Mouse (Mus musculus): ENCODE measurements around the gene Hivep3. TPM values are rescaled to one million over a fixed set of nuclear protein-coding genes. Genes with fewer than 3 reads are reported as not detected.

Gene Hivep3
- polyA plus RNA-seq, 1 experiment = 5.8 TPM

DNA sequence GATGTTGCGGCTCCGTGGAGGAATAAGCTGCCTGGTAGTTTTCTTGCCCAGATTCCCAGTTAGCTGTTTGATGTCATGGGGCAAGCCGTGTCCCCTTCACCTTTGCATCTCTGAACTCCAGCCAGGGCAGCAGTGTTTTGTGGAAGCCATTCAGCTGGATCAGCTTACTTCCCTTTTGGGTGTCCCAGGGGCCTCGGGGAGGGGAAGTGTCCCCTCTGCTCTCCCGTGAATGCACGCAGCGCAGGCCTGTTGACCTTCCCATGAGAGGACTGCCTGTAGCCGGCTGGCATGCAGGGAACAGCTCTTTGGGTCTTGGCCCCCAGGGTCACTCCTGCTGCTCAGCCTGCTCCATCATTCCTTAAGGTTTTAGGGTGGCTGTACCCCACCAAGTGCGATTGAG is 320.6 kb downstream of the Hivep3 start:
- DNase-seq = peak; percentile 7
- Histone ChIP-seq H3K36me3 (ENCODE audit: control insufficient read depth, insufficient read depth, low read length) (no peaks in the 10 kb centered on the region), H3K4me1 (ENCODE audit: control insufficient read depth, insufficient read depth, low read length) (no peaks in the 10 kb centered on the region), H3K4me3 (ENCODE audit: insufficient read depth, low read depth, low read length) (no peak overlapping the region), H3K27ac (ENCODE audit: insufficient read depth, low read depth, low read length) (no peak overlapping the region), H3K27me3 (replicated peaks; ENCODE audit: control insufficient read depth, insufficient read depth, low read length) (no peaks in the 10 kb centered on the region)
- no peak for TF ChIP-seq CTCF (conservative IDR thresholded peaks at IDR 0.05; ENCODE audit: insufficient read depth, insufficient read length, low read depth, low read length)
- no peak for TF ChIP-seq POLR2A (IDR thresholded peaks at IDR 0.05; ENCODE audit: low read depth, low read length)
- 50% methylated on average over 9 of the region's 9 CpGs for WGBS

DNA sequence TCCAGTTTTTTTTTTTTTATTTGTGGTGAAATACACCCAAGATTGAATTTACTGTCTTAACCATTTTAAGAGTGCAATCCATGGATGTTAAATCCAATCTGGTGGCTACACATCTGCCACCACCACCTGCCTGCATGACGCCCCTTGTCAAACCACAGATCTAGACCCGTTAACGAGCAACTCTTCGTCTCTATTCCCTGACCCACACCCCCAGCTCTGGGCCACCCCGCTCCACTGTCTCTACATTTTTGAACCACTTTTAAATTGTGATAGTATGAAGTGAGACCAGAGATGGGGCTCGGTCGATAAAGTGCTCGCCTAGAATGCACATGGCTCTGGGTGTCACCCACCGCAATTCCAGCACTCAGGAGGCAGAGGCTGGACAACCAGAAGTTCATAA is 322.9 kb downstream of the Hivep3 start:
- TF ChIP-seq CTCF (conservative IDR thresholded peaks at IDR 0.05; ENCODE audit: insufficient read depth, insufficient read length, low read depth, low read length) (no peak), POLR2A (IDR thresholded peaks at IDR 0.05; ENCODE audit: low read depth, low read length) (no peak)

GRCm38 (mm10) chr4:120057529-120057928 is 323.9 kb downstream of the Hivep3 start:
- no peaks in the 10 kb centered on the region for H3K36me3 ChIP-seq (ENCODE audit: control insufficient read depth, insufficient read depth, low read length)
- no peak overlapping the region for H3K4me3 ChIP-seq (ENCODE audit: insufficient read depth, low read depth, low read length)
- no peaks in the 10 kb centered on the region for H3K4me1 ChIP-seq (ENCODE audit: control insufficient read depth, insufficient read depth, low read length)
- WGBS = 59% methylated on average over 8 of the region's 8 CpGs
- H3K27me3 ChIP-seq (replicated peaks; ENCODE audit: control insufficient read depth, insufficient read depth, low read length) = no peaks in the 10 kb centered on the region
- H3K27ac ChIP-seq (ENCODE audit: insufficient read depth, low read depth, low read length) = no peak overlapping the region
- DNase-seq = no peak
- TF ChIP-seq CTCF (conservative IDR thresholded peaks at IDR 0.05; ENCODE audit: insufficient read depth, insufficient read length, low read depth, low read length) (no peak), POLR2A (IDR thresholded peaks at IDR 0.05; ENCODE audit: low read depth, low read length) (no peak)

More for the DNA sequence above, 322.9 kb downstream of the Hivep3 start:
- 95% methylated on average over 9 of the region's 9 CpGs for WGBS
- H3K4me1 ChIP-seq (ENCODE audit: control insufficient read depth, insufficient read depth, low read length) = no peaks in the 10 kb centered on the region
- DNase-seq = no peak
- no peak overlapping the region for H3K27ac ChIP-seq (ENCODE audit: insufficient read depth, low read depth, low read length)
- no peaks in the 10 kb centered on the region for H3K27me3 ChIP-seq (replicated peaks; ENCODE audit: control insufficient read depth, insufficient read depth, low read length)
- no peak overlapping the region for H3K4me3 ChIP-seq (ENCODE audit: insufficient read depth, low read depth, low read length)
- no peaks in the 10 kb centered on the region for H3K36me3 ChIP-seq (ENCODE audit: control insufficient read depth, insufficient read depth, low read length)

- WGBS = 85% methylated on average over 3 of the region's 3 CpGs
- no peak overlapping the region for H3K4me3 ChIP-seq (ENCODE audit: insufficient read depth, low read depth, low read length)
- H3K4me1 ChIP-seq (ENCODE audit: control insufficient read depth, insufficient read depth, low read length) = no peaks in the 10 kb centered on the region
- TF ChIP-seq CTCF (conservative IDR thresholded peaks at IDR 0.05; ENCODE audit: insufficient read depth, insufficient read length, low read depth, low read length) (no peak), POLR2A (IDR thresholded peaks at IDR 0.05; ENCODE audit: low read depth, low read length) (no peak)
- no peak overlapping the region for H3K27ac ChIP-seq (ENCODE audit: insufficient read depth, low read depth, low read length)
- no peak for DNase-seq
- no peaks in the 10 kb centered on the region for H3K36me3 ChIP-seq (ENCODE audit: control insufficient read depth, insufficient read depth, low read length)
- no peaks in the 10 kb centered on the region for H3K27me3 ChIP-seq (replicated peaks; ENCODE audit: control insufficient read depth, insufficient read depth, low read length)
Observed at GRCm38 (mm10) chr4:120058157-120058556, 324.6 kb downstream of the Hivep3 start.

DNA sequence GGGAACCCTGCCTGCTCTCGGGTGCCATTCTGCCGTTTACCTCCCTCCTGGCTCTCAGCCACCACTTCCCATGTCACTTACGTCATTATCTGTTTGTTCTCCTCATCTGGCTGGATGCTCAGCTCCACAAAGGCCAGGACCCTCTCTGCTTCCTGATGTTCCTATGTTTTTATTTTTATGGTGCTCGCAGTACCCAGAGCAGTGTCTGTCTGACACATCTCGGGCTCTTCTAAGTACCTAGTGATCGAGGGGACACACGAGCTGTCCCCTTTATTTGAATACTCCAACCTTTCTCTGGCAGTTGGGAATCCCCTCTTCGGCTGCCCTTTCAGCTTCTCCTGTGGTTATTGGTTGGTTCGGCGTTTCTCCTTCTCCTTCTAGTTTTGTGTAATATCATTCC is 325.2 kb downstream of the Hivep3 start:
- no peak for DNase-seq
- no peak overlapping the region for H3K27ac ChIP-seq (ENCODE audit: insufficient read depth, low read depth, low read length)

DNA sequence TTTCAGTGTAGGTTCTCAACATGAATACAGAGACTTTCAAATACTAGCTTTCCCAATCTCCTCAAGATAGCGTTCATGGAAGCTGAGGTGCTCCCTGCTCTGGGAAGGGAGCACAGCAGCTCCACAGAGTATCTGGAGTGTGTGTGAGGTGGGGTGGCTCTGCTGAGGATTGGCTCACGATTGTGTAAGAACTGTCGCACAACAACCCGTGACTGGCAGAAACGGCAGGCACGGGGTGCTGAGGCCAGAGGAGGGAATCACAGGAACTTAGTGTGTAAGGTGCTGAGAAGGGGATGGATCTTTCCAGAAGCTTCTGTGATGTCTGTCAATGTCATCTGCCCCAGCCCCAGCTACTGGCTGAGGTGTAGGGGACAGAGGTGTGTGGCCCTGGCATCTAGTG is 328.1 kb downstream of the Hivep3 start:
- no peak for DNase-seq
- Histone ChIP-seq H3K4me1 (ENCODE audit: control insufficient read depth, insufficient read depth, low read length) (no peaks in the 10 kb centered on the region), H3K36me3 (ENCODE audit: control insufficient read depth, insufficient read depth, low read length) (no peaks in the 10 kb centered on the region), H3K4me3 (ENCODE audit: insufficient read depth, low read depth, low read length) (no peak overlapping the region), H3K27me3 (replicated peaks; ENCODE audit: control insufficient read depth, insufficient read depth, low read length) (no peaks in the 10 kb centered on the region), H3K27ac (ENCODE audit: insufficient read depth, low read depth, low read length) (no peak overlapping the region)
- WGBS = 83% methylated on average over 6 of the region's 6 CpGs
- TF ChIP-seq CTCF (conservative IDR thresholded peaks at IDR 0.05; ENCODE audit: insufficient read depth, insufficient read length, low read depth, low read length) = no peak
- no peak for TF ChIP-seq POLR2A (IDR thresholded peaks at IDR 0.05; ENCODE audit: low read depth, low read length)

More for the DNA sequence above, 325.2 kb downstream of the Hivep3 start:
- no peaks in the 10 kb centered on the region for H3K27me3 ChIP-seq (replicated peaks; ENCODE audit: control insufficient read depth, insufficient read depth, low read length)
- H3K4me1 ChIP-seq (ENCODE audit: control insufficient read depth, insufficient read depth, low read length) = no peaks in the 10 kb centered on the region
- no peak overlapping the region for H3K4me3 ChIP-seq (ENCODE audit: insufficient read depth, low read depth, low read length)
- WGBS = 69% methylated on average over 10 of the region's 10 CpGs
- TF ChIP-seq CTCF (conservative IDR thresholded peaks at IDR 0.05; ENCODE audit: insufficient read depth, insufficient read length, low read depth, low read length) (no peak), POLR2A (IDR thresholded peaks at IDR 0.05; ENCODE audit: low read depth, low read length) (no peak)
- H3K36me3 ChIP-seq (ENCODE audit: control insufficient read depth, insufficient read depth, low read length) = no peaks in the 10 kb centered on the region

DNA sequence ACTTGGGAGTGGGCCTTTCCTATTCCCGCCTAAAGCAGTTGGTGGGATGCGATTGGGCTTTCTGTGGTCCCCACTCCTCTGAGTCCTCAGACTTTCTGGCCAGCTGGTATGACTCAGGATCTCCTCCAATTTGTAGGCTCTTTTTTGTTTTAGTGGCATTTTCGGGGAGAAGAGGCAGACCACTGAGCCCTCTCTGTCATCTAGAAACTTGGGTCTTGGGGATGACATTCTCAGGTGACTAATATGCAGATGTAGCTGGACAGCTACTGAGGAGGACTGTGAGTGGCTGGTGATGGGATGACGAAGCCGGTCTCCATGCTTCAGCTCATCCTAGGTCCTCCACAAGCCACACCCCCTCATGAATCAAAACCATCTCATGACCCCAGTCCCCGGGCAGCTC is 328.6 kb downstream of the Hivep3 start:
- Histone ChIP-seq H3K4me3 (ENCODE audit: insufficient read depth, low read depth, low read length) (no peak overlapping the region), H3K36me3 (ENCODE audit: control insufficient read depth, insufficient read depth, low read length) (no peaks in the 10 kb centered on the region), H3K27me3 (replicated peaks; ENCODE audit: control insufficient read depth, insufficient read depth, low read length) (no peaks in the 10 kb centered on the region), H3K4me1 (ENCODE audit: control insufficient read depth, insufficient read depth, low read length) (no peaks in the 10 kb centered on the region), H3K27ac (ENCODE audit: insufficient read depth, low read depth, low read length) (no peak overlapping the region)
- 60% methylated on average over 6 of the region's 6 CpGs for WGBS
- DNase-seq = no peak
- TF ChIP-seq POLR2A (IDR thresholded peaks at IDR 0.05; ENCODE audit: low read depth, low read length) = no peak
- no peak for TF ChIP-seq CTCF (conservative IDR thresholded peaks at IDR 0.05; ENCODE audit: insufficient read depth, insufficient read length, low read depth, low read length)

DNA sequence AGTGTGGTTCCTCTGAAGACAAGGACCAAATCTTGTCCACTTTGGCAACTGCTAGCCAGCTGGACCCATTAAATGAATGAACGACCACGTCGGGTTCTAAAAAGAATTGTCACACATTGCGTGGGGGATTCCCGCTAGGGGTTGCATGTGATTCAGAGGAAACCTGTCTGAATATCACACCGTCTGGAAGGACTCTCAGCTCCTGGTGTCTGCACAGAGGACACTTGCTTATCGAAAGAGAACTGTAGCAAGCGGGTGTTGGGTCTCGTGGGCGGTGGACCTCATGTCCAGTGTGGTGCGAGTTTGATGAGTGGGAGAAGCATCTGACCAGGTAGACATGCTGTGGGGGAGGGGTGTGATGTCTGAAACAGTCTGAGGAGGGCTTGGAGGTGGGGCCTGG is 329.2 kb downstream of the Hivep3 start:
- WGBS = 71% methylated on average over 11 of the region's 11 CpGs
- Histone ChIP-seq H3K27me3 (replicated peaks; ENCODE audit: control insufficient read depth, insufficient read depth, low read length) (no peaks in the 10 kb centered on the region), H3K4me3 (ENCODE audit: insufficient read depth, low read depth, low read length) (no peak overlapping the region), H3K4me1 (ENCODE audit: control insufficient read depth, insufficient read depth, low read length) (no peaks in the 10 kb centered on the region), H3K36me3 (ENCODE audit: control insufficient read depth, insufficient read depth, low read length) (no peaks in the 10 kb centered on the region), H3K27ac (ENCODE audit: insufficient read depth, low read depth, low read length) (no peak overlapping the region)
- no peak for DNase-seq
- no peak for TF ChIP-seq POLR2A (IDR thresholded peaks at IDR 0.05; ENCODE audit: low read depth, low read length)
